Mouse (Mus musculus) forebrain, postnatal 0 days (tissue): ENCODE data around the gene Slc37a1. TPM values are rescaled to one million over a fixed set of nuclear protein-coding genes. Genes with fewer than 3 reads are reported as not detected.

Experiments used
- ATAC-seq: fragments of 200-750 bp; cut with Nextera tagmentation; 2 replicates; pipeline ENCODE4 v1.8.0; 2017; ENCODE audit warnings: mild to moderate bottlenecking, moderate library complexity
- DNase-seq: peaks from one replicate; pipeline ENCODE4 v3.0.0-alpha.2; 2015
- H3K27ac ChIP-seq: fragments of 300-500 bp; sonication (generic); 2 replicates; pipeline ENCODE4 v1.5.1; 2014; ENCODE audit warnings: low read depth, mild to moderate bottlenecking, antibody characterized with exemption, low read length, moderate library complexity, mixed read lengths
- H3K27me3 ChIP-seq: fragments of 300-500 bp; sonication (generic); 2 replicates; pipeline ENCODE4 v1.6.1; 2014; ENCODE audit warnings: mild to moderate bottlenecking, low read length, mixed read lengths; ENCODE audit not compliant: insufficient read depth
- H3K36me3 ChIP-seq: fragments of 300-500 bp; sonication (generic); 2 replicates; pipeline ENCODE4 v1.6.1; 2014; ENCODE audit warnings: mild to moderate bottlenecking, moderate library complexity; ENCODE audit not compliant: insufficient read depth
- H3K4me1 ChIP-seq: fragments of 300-500 bp; sonication (generic); 2 replicates; pipeline ENCODE4 v1.6.1; 2014; ENCODE audit warnings: antibody characterized with exemption; ENCODE audit not compliant: insufficient read depth
- H3K4me2 ChIP-seq: fragments of 300-500 bp; sonication (generic); 2 replicates; pipeline ENCODE4 v1.6.1; 2014; ENCODE audit warnings: low read depth, mild to moderate bottlenecking, moderate library complexity
- H3K4me3 ChIP-seq: fragments of 300-500 bp; sonication (generic); 2 replicates; pipeline ENCODE4 v1.5.1; 2014; ENCODE audit warnings: low read depth, low read length, mixed read lengths
- H3K9ac ChIP-seq: fragments of 300-500 bp; sonication (generic); 2 replicates; pipeline ENCODE4 v1.6.1; 2014; ENCODE audit warnings: mild to moderate bottlenecking
- H3K9me3 ChIP-seq: fragments of 300-500 bp; sonication (generic); 2 replicates; pipeline ENCODE4 v1.6.1; 2016; ENCODE audit warnings: low read length
- CTCF ChIP-seq: sonication (generic); IDR thresholded peaks from 2 replicates; pipeline ENCODE4 v1.5.1; 2016; ENCODE audit warnings: antibody characterized with exemption, control low read depth, low read depth
- WGBS: fragments of 180-500 bp; shearing (Covaris S2); extraction: QIAGEN DNeasy Blood & Tissue Kit; methylation state at CpG from one replicate; pipeline ENCODE4 v1.1.7; 2014; 5-methylcytosine and 5-hydroxymethylcytosine counted together
- polyA plus RNA-seq: library from polyadenylated mRNA; unstranded; fragments of >200 nt; fragmentation: Nextera tagmentation; extraction: Ambion mirVana; gene quantifications from 2 replicates; pipeline ENCODE4 v1.2.1, GENCODE M21; 2015
- total RNA-seq: library from RNA; depleted of rRNA; stranded (reverse); fragments of >200 nt; gene quantifications from 2 replicates; pipeline ENCODE4 v1.2.3, GENCODE M21; 2014

Gene Slc37a1
- total and polyA plus RNA-seq, 2 experiments from 2014 or later = 6.7 to 10.0 TPM

GRCm38 (mm10) chr17:31298419-31299209 is 12.0 kb downstream of the Slc37a1 start:
- Histone ChIP-seq H3K4me1 (peaks cover 20% of the 10 kb centered on the region), H3K27me3 (no peaks in the 10 kb centered on the region), H3K4me3 (no peak overlapping the region), H3K27ac (no peak overlapping the region), H3K9me3 (no peaks in the 10 kb centered on the region), H3K4me2 (no peak overlapping the region), H3K36me3 (no peaks in the 10 kb centered on the region), H3K9ac (no peak overlapping the region; the same call in 1 of the 2 replicates)
- WGBS = 91% methylated on average over 6 of the region's 6 CpGs
- TF ChIP-seq CTCF = no peak
- no peak for DNase-seq
- no peak for ATAC-seq

DNA sequence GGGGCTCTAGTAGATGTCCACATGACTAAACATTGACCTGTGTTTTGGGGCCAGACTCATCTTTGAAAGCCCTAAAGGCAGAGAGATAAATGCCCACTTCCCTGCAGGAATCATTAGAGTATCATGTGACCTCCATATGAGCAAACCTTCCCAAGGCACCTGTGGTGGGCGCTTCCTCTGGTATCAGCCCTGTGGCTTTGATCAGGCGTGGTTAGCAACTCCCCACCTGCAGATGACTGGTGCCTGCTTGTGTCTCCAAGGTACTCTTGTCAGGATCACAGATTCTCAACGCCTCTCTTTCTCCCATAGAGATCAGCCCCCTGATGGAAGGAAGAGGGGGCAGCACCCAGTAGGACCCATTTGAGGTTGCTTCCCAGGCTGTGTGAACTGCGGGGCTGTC is 13.4 kb downstream of the Slc37a1 start:
- H3K36me3 ChIP-seq = no peaks in the 10 kb centered on the region
- ATAC-seq (no peak), DNase-seq (no peak)
- no peak overlapping the region for H3K9ac ChIP-seq
- 90% methylated on average over 4 of the region's 4 CpGs for WGBS
- no peak overlapping the region for H3K4me3 ChIP-seq
- no peak overlapping the region for H3K4me2 ChIP-seq
- no peaks in the 10 kb centered on the region for H3K27me3 ChIP-seq
- H3K27ac ChIP-seq = no peak overlapping the region
- H3K9me3 ChIP-seq = no peaks in the 10 kb centered on the region
- H3K4me1 ChIP-seq = peaks cover 20% of the 10 kb centered on the region
- no peak for TF ChIP-seq CTCF

- Histone ChIP-seq H3K9me3 (no peaks in the 10 kb centered on the region), H3K9ac (no peak overlapping the region), H3K4me1 (peaks cover 14% of the 10 kb centered on the region), H3K27ac (no peak overlapping the region), H3K27me3 (no peaks in the 10 kb centered on the region), H3K36me3 (no peaks in the 10 kb centered on the region), H3K4me3 (no peak overlapping the region), H3K4me2 (no peak overlapping the region)
- DNase-seq (no peak), ATAC-seq (no peak)
- WGBS = 85% methylated on average over 3 of the region's 3 CpGs
- TF ChIP-seq CTCF = no peak
Observed at GRCm38 (mm10) chr17:31300736-31301135, 14.1 kb downstream of the Slc37a1 start.

GRCm38 (mm10) chr17:31303401-31303800 is 16.8 kb downstream of the Slc37a1 start:
- no peaks in the 10 kb centered on the region for H3K4me1 ChIP-seq
- no peak for ATAC-seq
- H3K4me3 ChIP-seq = no peak overlapping the region
- no peak for TF ChIP-seq CTCF
- no peak overlapping the region for H3K4me2 ChIP-seq
- no peak overlapping the region for H3K9ac ChIP-seq
- no peak for DNase-seq
- no peak overlapping the region for H3K27ac ChIP-seq
- no peaks in the 10 kb centered on the region for H3K9me3 ChIP-seq
- WGBS = 88% methylated on average over 4 of the region's 4 CpGs
- no peaks in the 10 kb centered on the region for H3K27me3 ChIP-seq
- 0 out of 2 replicates have a peak, but pooled peaks cover 3% of the 10 kb centered on the region for H3K36me3 ChIP-seq

DNA sequence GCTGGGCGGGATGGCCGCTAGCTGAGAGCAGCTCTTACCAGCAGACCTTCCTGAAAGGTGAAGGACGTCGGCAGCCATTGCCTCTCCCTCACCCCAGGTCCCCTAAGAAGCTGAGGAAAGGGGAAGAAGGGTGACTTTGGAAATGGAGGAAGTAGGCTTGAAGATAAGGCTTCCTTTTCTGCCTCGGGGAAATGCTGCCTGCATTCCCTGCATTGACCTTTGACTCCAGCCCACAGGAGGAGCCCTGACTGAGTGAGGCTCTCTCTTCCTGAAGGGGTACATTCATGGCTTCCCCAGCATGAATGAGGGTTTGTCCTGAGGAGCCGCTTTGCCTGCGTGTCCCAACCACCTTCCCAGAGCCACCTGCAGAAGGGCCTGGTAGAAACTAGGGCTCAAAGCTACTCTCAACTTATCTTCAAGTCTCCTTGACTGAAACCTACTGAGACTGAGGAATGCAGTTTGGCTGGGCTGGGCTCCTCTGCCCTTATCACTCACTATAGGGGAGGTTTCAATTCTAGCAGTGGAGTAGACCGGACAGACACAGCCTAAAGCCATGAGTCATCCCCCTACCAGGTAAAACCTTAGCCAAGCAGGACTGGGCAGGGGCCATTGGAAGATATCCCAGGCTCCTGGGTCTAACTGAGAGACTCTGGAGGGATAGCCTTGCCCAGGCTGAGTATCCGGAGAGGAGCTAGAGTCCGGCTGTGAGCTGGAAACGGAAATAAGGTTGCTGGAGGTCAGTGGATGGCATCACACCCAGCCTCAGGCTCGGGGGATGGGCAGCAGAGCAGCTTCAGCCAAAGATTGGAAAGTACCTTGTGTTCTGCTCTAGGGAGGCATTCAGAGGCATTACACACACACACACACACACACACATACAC is 18.5 kb downstream of the Slc37a1 start:
- H3K36me3 ChIP-seq = 0 out of 2 replicates have a peak, but pooled peaks cover 3% of the 10 kb centered on the region
- H3K4me1 ChIP-seq = no peaks in the 10 kb centered on the region
- no peak for ATAC-seq
- H3K4me2 ChIP-seq = no peak overlapping the region
- H3K27me3 ChIP-seq = no peaks in the 10 kb centered on the region
- WGBS = 62% methylated on average over 12 of the region's 12 CpGs
- H3K9me3 ChIP-seq = no peaks in the 10 kb centered on the region
- no peak overlapping the region for H3K9ac ChIP-seq
- no peak for DNase-seq
- TF ChIP-seq CTCF = no peak
- no peak overlapping the region for H3K27ac ChIP-seq
- H3K4me3 ChIP-seq = no peak overlapping the region

DNA sequence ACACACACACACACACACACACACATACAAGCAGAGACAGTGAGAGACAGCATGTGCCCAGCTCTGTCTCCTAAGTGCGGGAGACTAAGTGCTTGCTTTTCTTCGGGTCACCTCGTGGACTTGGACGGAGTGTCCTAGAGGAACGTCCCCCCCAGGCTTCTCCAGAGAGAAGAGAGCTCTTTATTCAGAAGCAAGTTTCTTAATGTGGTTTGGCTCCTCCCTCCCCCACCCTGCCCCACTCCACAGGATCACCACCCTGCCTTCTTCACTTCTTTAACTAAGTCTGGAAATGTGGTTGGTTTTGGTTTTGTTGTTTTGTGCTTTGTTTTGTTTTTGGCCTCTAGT is 19.2 kb downstream of the Slc37a1 start:
- Histone ChIP-seq H3K9ac (no peak overlapping the region), H3K9me3 (no peaks in the 10 kb centered on the region), H3K4me3 (no peak overlapping the region), H3K27me3 (no peaks in the 10 kb centered on the region), H3K36me3 (0 out of 2 replicates have a peak, but pooled peaks cover 3% of the 10 kb centered on the region), H3K4me2 (no peak overlapping the region), H3K27ac (no peak overlapping the region), H3K4me1 (no peaks in the 10 kb centered on the region)
- ATAC-seq (no peak), DNase-seq (no peak)
- 65% methylated on average over 5 of the region's 5 CpGs for WGBS
- no peak for TF ChIP-seq CTCF

GRCm38 (mm10) chr17:31307756-31308155 is 21.2 kb downstream of the Slc37a1 start:
- H3K4me2 ChIP-seq = no peak overlapping the region
- no peak for ATAC-seq
- H3K27ac ChIP-seq = no peak overlapping the region
- H3K9ac ChIP-seq = no peak overlapping the region
- H3K4me1 ChIP-seq = no peaks in the 10 kb centered on the region
- 0 out of 2 replicates have a peak, but pooled peaks cover 3% of the 10 kb centered on the region for H3K36me3 ChIP-seq
- DNase-seq = no peak
- no peak overlapping the region for H3K4me3 ChIP-seq
- no peaks in the 10 kb centered on the region for H3K27me3 ChIP-seq
- no peaks in the 10 kb centered on the region for H3K9me3 ChIP-seq
- 91% methylated on average over 3 of the region's 3 CpGs for WGBS
- no peak for TF ChIP-seq CTCF
